Mouse (Mus musculus) fat pad, adult 2 months (tissue): ENCODE results near the gene Nfkbil1.

Source experiments
- DNase-seq: peaks from one replicate; pipeline ENCODE4 v3.0.0-alpha.2; 2011; ENCODE audit warnings: low read depth, low spot score; ENCODE audit errors: extremely low read depth

Gene Nfkbil1

GRCm38 (mm10) chr17:35204494-35205379 is 30.9 kb downstream of the Nfkbil1 start, which contains the start of gene Lta:
TSS of gene Lta (minus strand) at chr17:35205351.
- DNase-seq, result no peak

DNA sequence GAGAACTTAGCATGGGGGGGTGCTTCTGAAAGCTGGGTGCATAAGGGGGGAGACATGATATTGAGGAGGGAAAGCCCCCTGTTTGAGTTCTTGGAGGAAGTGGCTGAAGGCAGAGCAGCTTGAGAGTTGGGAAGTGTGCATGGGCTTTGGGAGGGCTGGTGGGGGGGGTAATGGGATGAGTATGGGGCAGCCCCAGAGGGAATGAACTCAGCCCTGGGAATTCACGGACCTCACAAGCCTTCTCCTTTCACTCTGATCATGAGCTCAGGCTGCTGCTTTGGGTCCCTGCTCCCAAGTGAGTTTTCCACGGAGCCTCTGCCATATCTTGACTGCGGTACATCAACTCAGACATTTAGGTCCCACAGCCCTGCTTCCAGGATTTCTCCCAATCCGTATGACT is 33.1 kb downstream of the Nfkbil1 start:
- no peak for DNase-seq

- no peak for DNase-seq
Measured at GRCm38 (mm10) chr17:35201787-35202186, 33.8 kb downstream of the Nfkbil1 start, which contains the start of gene Tnf. TSS of gene Tnf (minus strand) at chr17:35202007.

DNA sequence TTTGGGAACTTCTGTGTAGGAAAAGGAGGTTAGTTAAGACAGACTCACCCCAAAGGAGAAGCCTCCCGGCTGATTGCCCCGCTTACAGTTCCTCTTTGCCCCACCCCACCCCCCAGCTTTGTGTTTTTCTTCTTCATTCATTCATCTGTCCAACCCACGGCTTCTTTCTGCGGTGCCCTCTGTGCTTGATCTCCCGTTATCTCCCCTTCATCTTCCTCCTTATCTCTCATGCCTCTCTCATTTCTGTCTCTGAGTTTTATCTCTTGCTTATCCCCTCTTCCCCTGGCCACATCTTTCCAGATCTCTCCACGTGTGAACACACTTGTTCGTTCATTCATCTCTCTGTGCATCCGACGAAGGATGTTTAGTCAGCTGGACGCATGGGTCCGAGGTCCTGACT is 34.5 kb downstream of the Nfkbil1 start:
- no peak for DNase-seq

- no peak for DNase-seq
Measured at GRCm38 (mm10) chr17:35200398-35200797, 35.2 kb downstream of the Nfkbil1 start.

- DNase-seq, result no peak
Measured at GRCm38 (mm10) chr17:35198946-35199345, 36.6 kb downstream of the Nfkbil1 start.

- DNase-seq, result no peak
Measured at GRCm38 (mm10) chr17:35198029-35198428, 37.6 kb downstream of the Nfkbil1 start.

GRCm38 (mm10) chr17:35197126-35197525 is 38.5 kb downstream of the Nfkbil1 start:
- no peak for DNase-seq

DNA sequence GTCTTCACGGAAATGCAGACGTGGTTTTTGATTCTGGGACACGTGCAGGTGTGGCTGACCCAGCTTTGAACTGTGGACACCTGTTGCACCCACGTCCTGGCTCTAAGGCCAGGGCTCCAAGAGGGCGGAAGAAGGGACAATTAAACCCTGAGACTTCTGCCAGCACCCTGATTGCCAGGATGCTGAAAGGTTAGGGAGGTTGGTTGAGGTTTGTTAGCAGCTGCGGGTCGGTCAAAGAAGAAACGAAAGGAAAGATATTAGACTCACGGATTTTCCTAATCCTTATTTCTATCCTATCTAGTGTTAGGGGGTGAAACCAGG is 39.3 kb downstream of the Nfkbil1 start:
- DNase-seq, result no peak

DNA sequence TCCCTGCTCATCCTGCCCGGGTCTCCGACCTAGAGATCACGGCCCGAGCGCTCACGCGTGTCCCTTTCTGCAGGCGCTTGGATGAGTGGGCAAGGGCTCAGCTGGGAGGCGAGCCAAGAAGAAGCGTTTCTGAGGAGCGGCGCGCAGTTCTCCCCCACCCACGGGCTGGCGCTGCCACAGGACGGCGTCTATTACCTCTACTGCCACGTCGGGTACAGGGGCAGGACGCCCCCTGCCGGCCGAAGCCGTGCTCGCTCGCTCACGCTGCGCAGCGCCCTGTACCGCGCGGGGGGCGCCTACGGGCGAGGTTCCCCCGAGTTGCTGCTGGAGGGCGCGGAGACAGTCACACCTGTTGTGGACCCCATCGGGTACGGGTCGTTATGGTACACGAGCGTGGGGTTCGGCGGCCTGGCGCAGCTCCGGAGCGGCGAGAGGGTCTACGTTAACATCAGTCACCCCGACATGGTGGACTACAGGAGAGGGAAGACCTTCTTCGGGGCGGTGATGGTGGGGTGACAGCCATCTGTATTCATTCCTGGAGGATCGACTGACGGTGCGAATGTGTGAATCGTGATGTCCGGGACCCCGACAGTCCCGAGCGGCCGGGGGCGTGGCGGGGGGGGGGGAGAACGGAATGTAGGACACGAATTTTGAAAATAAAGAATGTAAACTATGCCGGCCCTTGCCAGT is 39.8 kb downstream of the Nfkbil1 start:
- DNase-seq, result no peak

DNA sequence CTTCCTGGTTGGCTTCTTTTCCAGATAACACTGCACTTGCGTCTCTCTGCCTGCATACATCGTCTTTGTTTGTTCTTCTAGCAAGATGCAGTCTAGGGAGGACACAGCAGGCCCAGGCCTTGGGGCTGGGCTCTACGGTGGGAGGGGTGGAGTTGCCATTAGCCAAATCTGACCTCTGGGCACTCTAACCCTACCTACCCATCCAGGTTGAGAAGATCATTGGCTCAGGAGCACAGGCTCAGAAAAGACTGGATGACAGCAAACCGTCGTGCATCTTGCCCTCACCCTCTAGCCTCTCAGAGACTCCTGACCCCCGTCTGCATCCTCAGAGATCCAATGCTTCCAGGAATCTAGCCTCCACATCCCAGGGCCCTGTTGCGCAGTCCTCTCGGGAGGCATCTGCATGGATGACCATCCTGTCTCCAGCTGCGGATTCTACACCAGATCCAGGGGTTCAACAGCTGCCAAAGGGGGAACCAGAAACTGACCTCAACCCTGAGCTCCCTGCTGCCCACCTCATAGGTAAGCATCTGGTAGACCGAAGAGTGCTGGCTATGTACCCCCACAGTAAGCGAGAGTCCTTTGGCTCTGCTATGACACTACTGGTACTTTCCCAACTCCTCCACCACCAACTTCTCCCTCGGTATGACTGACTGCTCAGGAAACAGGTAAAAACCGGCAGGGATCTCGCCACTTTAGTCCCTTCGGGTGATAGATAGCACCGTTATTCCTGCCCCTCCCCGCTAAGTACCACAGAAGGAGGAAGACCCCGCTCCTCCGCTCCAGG is 40.6 kb downstream of the Nfkbil1 start:
- no peak for DNase-seq

GRCm38 (mm10) chr17:35193881-35194843 is 41.4 kb downstream of the Nfkbil1 start, which contains the start of gene Ltb:
TSS of gene Ltb (plus strand) at chr17:35194439.
- no peak for DNase-seq

GRCm38 (mm10) chr17:35192924-35193323 is 42.7 kb downstream of the Nfkbil1 start:
- no peak for DNase-seq

DNA sequence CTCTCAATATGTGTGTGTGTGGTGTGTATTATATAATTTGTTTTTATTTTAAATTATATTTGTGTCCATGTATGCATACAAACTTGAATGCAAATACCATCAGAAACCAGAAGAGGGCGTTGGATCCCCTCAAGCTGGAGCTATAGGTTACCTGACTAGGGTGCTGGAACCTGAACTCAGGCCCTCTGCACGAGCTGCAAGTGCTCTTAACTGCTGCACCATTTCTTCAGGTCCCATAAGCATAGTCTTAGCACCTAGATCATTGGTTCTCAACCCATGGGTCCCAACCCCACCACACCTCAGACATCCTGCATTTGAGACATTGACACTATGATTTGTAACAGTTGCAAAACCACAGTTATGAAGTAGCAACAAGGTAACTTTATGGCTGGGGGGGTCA is 43.9 kb downstream of the Nfkbil1 start:
- DNase-seq, result no peak

DNA sequence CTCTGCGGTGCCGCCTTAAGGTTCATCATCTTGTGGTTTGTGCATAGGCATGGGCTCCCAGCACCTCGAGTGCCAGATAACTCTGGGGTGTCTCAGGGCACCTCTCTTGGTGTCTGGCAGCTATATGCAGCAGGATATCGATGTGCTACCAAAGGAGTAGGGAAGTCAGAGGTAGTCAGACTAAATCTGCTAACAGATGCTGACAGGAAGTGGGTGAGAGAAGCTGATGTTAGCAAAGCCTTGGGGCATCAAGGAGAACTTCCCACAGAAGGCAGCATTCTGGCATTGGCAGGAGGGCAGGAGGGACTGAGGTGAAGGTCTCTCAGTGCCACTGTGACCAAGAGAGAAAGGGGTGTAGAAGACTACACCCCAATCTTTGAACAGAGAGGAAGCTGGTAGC is 45.5 kb downstream of the Nfkbil1 start:
- DNase-seq, result no peak

GRCm38 (mm10) chr17:35189186-35189585 is 46.4 kb downstream of the Nfkbil1 start:
- DNase-seq, result no peak

GRCm38 (mm10) chr17:35187959-35188610 is 47.5 kb downstream of the Nfkbil1 start, which contains the start of gene Lst1:
TSS of gene Lst1 (minus strand) at chr17:35188439.
- no peak for DNase-seq

DNA sequence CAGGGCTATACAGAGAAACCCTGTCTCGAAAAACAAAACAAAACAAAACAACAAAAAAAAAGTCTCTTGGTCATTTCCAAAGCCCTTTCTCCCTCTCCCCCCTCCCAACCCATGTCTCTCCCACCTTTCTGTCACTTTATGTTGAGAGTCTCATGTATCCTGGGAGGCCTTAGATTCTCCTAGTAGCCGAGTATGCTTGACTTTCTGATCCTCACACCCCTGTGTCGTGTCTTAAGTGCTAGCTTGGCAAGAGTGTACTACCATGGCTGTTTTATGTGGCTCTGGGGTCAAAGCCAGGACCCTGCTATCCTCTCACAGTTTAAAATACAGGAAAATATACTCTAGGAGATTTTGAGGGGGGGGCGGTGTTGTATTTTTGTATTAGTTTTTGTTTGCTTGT is 48.2 kb downstream of the Nfkbil1 start:
- DNase-seq, result no peak

GRCm38 (mm10) chr17:35186681-35187080 is 48.9 kb downstream of the Nfkbil1 start:
- DNase-seq, result no peak
